Mouse (Mus musculus) testis, adult 2 months (tissue): ENCODE measurements around the gene Ppp1r14c. TPM values are rescaled to one million over a fixed set of nuclear protein-coding genes. Genes with fewer than 3 reads are reported as not detected.

Source experiments
- H3K27ac ChIP-seq: fragments of 200-500 bp; 2 replicates; pipeline ENCODE4 v1.5.1; 2012; ENCODE audit warnings: low read depth, low read length; ENCODE audit not compliant: control insufficient read depth, insufficient read depth
- H3K27me3 ChIP-seq: fragments of 200-500 bp; 2 replicates; pipeline ENCODE4 v1.6.1; 2012; ENCODE audit warnings: mild to moderate bottlenecking, low read length, moderate library complexity; ENCODE audit not compliant: control insufficient read depth, insufficient read depth
- H3K36me3 ChIP-seq: fragments of 200-500 bp; 2 replicates; pipeline ENCODE4 v1.6.1; 2012; ENCODE audit warnings: mild to moderate bottlenecking, low read length; ENCODE audit not compliant: control insufficient read depth, insufficient read depth
- H3K4me1 ChIP-seq: fragments of 200-500 bp; 2 replicates; pipeline ENCODE4 v1.6.1; 2012; ENCODE audit warnings: low read length; ENCODE audit not compliant: control insufficient read depth, insufficient read depth
- H3K4me3 ChIP-seq: fragments of 200-500 bp; 2 replicates; pipeline ENCODE4 v1.5.1; 2012; ENCODE audit warnings: low read depth, mild to moderate bottlenecking, low read length, moderate library complexity, mixed read lengths; ENCODE audit not compliant: control insufficient read depth
- CTCF ChIP-seq: fragments of 200-500 bp; IDR thresholded peaks from 2 replicates; pipeline ENCODE4 v1.5.1; 2012; ENCODE audit warnings: low read depth, mild to moderate bottlenecking, inconsistent platforms, low read length, moderate library complexity; ENCODE audit not compliant: control insufficient read depth, insufficient read depth, insufficient replicate concordance
- POLR2A ChIP-seq: fragments of 200-500 bp; IDR thresholded peaks from 2 replicates; pipeline ENCODE4 v1.6.1; 2012; ENCODE audit warnings: low read depth, mild to moderate bottlenecking, inconsistent platforms, low read length, moderate library complexity; ENCODE audit not compliant: control insufficient read depth
- polyA plus RNA-seq: library from polyadenylated mRNA; depleted of rRNA; stranded (reverse); fragments of >200 nt; gene quantifications from 2 replicates; pipeline ENCODE4 v1.2.3, GENCODE M21; 2012; rRNA removed

Ppp1r14c gene
- polyA plus RNA-seq: 0.11 TPM in 1 of 2 replicates, not detected in the other

- Histone ChIP-seq H3K4me1 (peaks cover 16% of the 10 kb centered on the region), H3K27ac (no peak within 1 kb of the TSS), H3K27me3 (no peaks in the 10 kb centered on the region), H3K36me3 (no peaks in the 10 kb centered on the region), H3K4me3 (peak within 1 kb of the TSS; percentile 25)
- no peak for TF ChIP-seq CTCF
Measured at GRCm38 (mm10) chr10:3366036-3366869, at the start of gene Ppp1r14c. Gene Ppp1r14c (plus strand): TSS chr10:3366057.

GRCm38 (mm10) chr10:3321406-3321805, 44.5 kb upstream of the Ppp1r14c start:
- Histone ChIP-seq H3K36me3 (no peaks in the 10 kb centered on the region), H3K27ac (no peak overlapping the region), H3K4me3 (no peak overlapping the region)

GRCm38 (mm10) chr10:3325447-3325846, 40.4 kb upstream of the Ppp1r14c start:
- H3K4me1 ChIP-seq: no peaks in the 10 kb centered on the region
- H3K4me3 ChIP-seq: no peak overlapping the region
- no peaks in the 10 kb centered on the region for H3K36me3 ChIP-seq
- H3K27me3 ChIP-seq: no peaks in the 10 kb centered on the region
- TF ChIP-seq POLR2A: no peak
- peak; percentile 27; the same call in 1 of the 2 replicates for TF ChIP-seq CTCF
- H3K27ac ChIP-seq: no peak overlapping the region

More at GRCm38 (mm10) chr10:3321406-3321805, 44.5 kb upstream of the Ppp1r14c start:
- no peak for TF ChIP-seq POLR2A
- no peak for TF ChIP-seq CTCF
- Histone ChIP-seq H3K27me3 (no peaks in the 10 kb centered on the region), H3K4me1 (no peaks in the 10 kb centered on the region)

DNA sequence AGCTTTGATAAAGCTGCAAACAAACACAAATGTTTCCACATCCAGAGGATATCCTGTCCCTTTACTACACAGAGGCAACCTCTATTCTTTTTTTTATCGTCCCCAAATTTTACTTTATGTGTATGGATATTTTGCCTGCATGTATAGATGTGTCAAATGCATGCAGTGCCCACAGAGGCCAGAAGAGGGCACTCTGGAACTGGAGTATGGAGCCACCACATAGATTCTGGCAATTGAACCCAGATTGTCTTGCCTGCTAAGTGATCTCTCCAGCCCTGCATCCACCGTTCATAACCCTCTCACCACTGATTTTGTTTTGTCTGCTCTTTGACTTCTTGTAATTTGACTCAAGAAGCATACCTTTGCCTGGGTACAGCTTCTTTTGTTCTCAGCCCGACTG, 33.0 kb upstream of the Ppp1r14c start:
- no peaks in the 10 kb centered on the region for H3K36me3 ChIP-seq
- no peak for TF ChIP-seq POLR2A
- peak; percentile 46; the same call in 1 of the 2 replicates for TF ChIP-seq CTCF
- H3K4me3 ChIP-seq: no peak overlapping the region
- no peak overlapping the region for H3K27ac ChIP-seq
- no peaks in the 10 kb centered on the region for H3K4me1 ChIP-seq
- no peaks in the 10 kb centered on the region for H3K27me3 ChIP-seq

DNA sequence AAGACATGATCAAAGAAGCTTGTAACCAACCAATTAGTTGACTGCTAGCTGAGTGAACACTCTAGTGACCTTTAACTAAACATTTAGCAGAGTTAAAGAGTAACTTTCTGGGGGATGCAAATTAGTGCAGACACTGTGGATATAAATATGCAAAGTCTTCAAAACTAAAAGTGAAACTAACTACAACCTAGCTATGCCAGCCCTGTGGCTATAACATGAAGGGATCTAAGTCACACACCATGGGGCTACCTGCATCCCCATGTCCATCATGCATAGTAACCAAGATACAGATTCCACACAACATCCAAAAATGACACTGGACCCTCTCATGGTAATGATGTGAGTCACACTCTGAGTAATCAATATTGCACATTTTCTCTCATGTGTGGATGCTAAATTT, 31.3 kb upstream of the Ppp1r14c start:
- Histone ChIP-seq H3K27ac (no peak overlapping the region), H3K27me3 (no peaks in the 10 kb centered on the region), H3K36me3 (no peaks in the 10 kb centered on the region), H3K4me3 (no peak overlapping the region), H3K4me1 (no peaks in the 10 kb centered on the region)
- TF ChIP-seq POLR2A (no peak), CTCF (no peak)

DNA sequence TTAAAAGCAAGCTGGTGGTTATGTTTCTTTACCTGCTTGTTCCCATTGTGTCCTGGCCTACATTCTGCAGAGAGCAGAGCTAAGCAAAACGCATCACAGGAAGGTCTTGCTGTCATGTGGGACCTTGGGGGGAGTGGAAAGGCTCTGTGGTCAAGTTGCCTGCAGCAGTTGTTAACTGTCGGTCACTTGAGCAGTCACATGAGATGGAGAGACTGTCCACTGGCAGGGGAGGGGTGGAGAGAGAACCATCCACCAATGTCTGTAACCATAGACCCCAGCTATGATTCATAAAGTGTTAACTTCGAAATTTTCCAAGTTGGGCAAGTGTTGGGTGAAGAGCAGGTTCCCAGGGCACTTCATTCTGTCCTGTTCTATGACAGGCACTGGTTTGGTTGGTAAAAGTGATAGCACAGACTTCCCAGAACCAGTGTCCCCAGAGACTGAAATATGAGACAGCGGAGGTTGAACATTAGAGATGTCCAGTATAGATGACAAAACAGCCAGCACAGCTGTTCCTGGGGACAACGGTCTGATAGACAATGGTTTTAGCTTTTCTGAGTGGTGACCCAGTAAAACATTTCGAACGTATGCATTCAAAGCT, 29.0 kb upstream of the Ppp1r14c start:
- Histone ChIP-seq H3K27me3 (no peaks in the 10 kb centered on the region), H3K4me1 (no peaks in the 10 kb centered on the region), H3K4me3 (no peak overlapping the region), H3K36me3 (no peaks in the 10 kb centered on the region), H3K27ac (no peak overlapping the region)
- no peak for TF ChIP-seq POLR2A

DNA sequence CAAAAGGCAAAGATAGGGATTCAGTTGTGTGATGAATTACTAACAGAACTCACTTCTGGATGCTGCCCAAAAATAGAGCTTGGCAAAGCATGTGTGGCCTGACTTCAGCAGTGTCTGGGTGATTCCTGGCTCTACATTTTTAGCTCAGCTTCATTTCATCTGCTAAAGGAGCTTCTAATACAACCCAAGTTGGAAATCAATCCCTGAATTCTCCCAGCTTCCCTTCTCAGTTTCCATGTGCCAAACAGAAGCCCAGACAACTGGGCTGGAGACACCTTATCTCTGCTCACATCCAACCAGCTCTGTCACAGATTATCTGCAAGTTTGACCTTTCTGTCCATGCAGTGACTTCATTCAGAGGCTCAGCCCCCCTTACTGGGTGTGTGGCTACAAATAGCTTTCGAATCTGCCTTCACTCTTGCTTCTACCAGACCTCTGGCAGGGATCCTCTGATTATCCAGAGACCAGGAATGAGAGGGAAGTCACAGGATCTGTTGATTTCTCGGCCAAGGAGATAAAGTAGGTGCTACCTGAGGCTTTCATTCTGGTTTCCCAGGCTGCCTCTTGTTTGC, 28.4 kb upstream of the Ppp1r14c start:
- H3K27ac ChIP-seq: no peak overlapping the region
- no peak overlapping the region for H3K4me3 ChIP-seq
- H3K27me3 ChIP-seq: no peaks in the 10 kb centered on the region
- H3K36me3 ChIP-seq: no peaks in the 10 kb centered on the region
- TF ChIP-seq POLR2A: no peak
- TF ChIP-seq CTCF: no peak
- no peaks in the 10 kb centered on the region for H3K4me1 ChIP-seq
